Mouse (Mus musculus): ENCODE results near the gene Myo10.

DNA sequence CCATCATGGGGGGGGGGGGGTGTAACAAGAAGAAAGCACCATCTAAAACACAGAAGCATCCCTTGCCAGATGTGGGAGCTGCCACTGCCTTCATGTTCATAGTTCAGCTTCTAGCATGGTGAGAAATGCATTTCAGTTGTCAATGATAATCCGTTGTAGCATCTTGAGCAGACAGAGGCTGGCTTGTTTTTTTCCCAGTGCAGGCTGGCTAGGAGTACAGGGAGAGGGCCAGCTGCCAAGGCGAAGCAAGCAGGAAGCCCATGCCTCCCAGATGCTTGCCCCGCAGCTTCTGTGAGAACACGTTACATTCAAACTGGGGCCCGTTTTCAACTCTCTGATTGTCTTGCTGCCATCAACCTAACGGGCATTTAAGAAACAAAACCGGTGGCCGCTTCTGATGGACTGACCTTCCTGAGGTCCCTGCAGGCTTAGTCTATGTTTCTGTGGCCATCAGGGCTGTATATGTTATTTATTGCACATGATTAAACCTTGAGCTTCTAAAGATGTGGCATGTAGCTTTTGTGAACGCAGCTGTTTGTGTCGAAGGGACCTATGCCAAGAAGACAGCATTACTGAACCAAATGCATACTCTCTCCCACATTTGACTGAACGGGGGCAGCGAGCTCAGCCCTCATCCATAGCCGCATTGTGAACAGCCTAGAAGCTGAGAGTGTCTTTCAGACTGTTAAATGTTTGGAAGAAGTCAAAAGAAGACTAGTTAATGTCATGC, 53.9 kb downstream of the Myo10 start:
- TF ChIP-seq CTCF (IDR thresholded peaks at IDR 0.05; ENCODE audit: low read depth) (no peak), EP300 (IDR thresholded peaks at IDR 0.05; ENCODE audit: low read depth) (no peak)
